Mouse (Mus musculus): Measurements from ENCODE around the gene Cc2d2a. TPM values are rescaled to one million over a fixed set of nuclear protein-coding genes. Genes with fewer than 3 reads are reported as not detected.
A peak's percentile ranks its signal among the peaks of the same experiment; 100 is the strongest.

Gene Cc2d2a
- polyA plus RNA-seq, 1 experiment from 2014 or later = 8.6 TPM

- Histone ChIP-seq H3K4me3 (ENCODE audit: low read depth, low read length) (no peak overlapping the region), H3K27me3 (ENCODE audit: control insufficient read depth, insufficient read depth, low read length) (no peaks in the 10 kb centered on the region), H3K4me2 (ENCODE audit: low read depth, low read length) (no peak overlapping the region), H3K4me1 (ENCODE audit: control insufficient read depth, insufficient read depth, low read length) (no peaks in the 10 kb centered on the region), H3K9ac (replicated peaks; ENCODE audit: low read depth, low read length) (no peak overlapping the region), H3K9me3 (ENCODE audit: control insufficient read depth, low read length) (no peaks in the 10 kb centered on the region), H3K36me3 (ENCODE audit: control insufficient read depth, insufficient read depth, low read length) (peaks cover 6% of the 10 kb centered on the region; the same call in 1 of the 2 replicates), H3K27ac (ENCODE audit: low read depth, low read length) (no peak overlapping the region)
- 90% methylated on average over 3 of the region's 3 CpGs for WGBS
- ATAC-seq (ENCODE audit: low read depth) = no peak
These were observed 108.6 kb downstream of the Cc2d2a start for GRCm38 (mm10) chr5:43770618-43771354.

GRCm38 (mm10) chr5:43771555-43771954 lies 109.4 kb downstream of the Cc2d2a start:
- H3K27me3 ChIP-seq (ENCODE audit: control insufficient read depth, insufficient read depth, low read length) = no peaks in the 10 kb centered on the region
- no peak for ATAC-seq (ENCODE audit: low read depth)
- H3K36me3 ChIP-seq (ENCODE audit: control insufficient read depth, insufficient read depth, low read length) = peaks cover 6% of the 10 kb centered on the region; the same call in 1 of the 2 replicates
- H3K4me2 ChIP-seq (ENCODE audit: low read depth, low read length) = no peak overlapping the region
- H3K4me1 ChIP-seq (ENCODE audit: control insufficient read depth, insufficient read depth, low read length) = peaks cover 3% of the 10 kb centered on the region; the same call in 1 of the 2 replicates
- no peaks in the 10 kb centered on the region for H3K9me3 ChIP-seq (ENCODE audit: control insufficient read depth, low read length)
- H3K9ac ChIP-seq (replicated peaks; ENCODE audit: low read depth, low read length) = no peak overlapping the region
- no peak overlapping the region for H3K4me3 ChIP-seq (ENCODE audit: low read depth, low read length)
- 87% methylated on average over 3 of the region's 3 CpGs for WGBS
- no peak overlapping the region for H3K27ac ChIP-seq (ENCODE audit: low read depth, low read length)

DNA sequence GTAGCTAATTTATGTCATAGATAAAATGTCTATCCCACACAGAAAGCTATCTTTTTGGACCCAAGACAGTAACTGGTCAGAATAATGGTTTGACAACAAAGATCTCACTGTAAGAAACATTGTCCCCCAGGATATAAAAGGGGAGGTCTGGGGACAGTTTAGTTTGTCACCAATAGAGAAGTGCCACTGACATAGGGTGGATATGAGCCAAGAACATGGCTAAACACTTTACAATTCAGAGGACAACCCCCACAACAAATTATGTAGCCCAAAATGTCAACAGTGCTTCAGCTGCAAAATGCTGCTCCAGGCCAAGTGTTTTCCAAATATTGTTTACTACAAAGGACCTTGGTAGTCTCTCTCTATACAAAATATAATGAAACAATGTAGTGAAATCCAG lies 114.3 kb downstream of the Cc2d2a start:
- no peak overlapping the region for H3K4me3 ChIP-seq (ENCODE audit: low read depth, low read length)
- H3K27ac ChIP-seq (ENCODE audit: low read depth, low read length) = no peak overlapping the region
- H3K9ac ChIP-seq (replicated peaks; ENCODE audit: low read depth, low read length) = no peak overlapping the region
- H3K9me3 ChIP-seq (ENCODE audit: control insufficient read depth, low read length) = no peaks in the 10 kb centered on the region
- ATAC-seq (ENCODE audit: low read depth) = no peak
- H3K27me3 ChIP-seq (ENCODE audit: control insufficient read depth, insufficient read depth, low read length) = no peaks in the 10 kb centered on the region
- no peak overlapping the region for H3K4me2 ChIP-seq (ENCODE audit: low read depth, low read length)
- no peaks in the 10 kb centered on the region for H3K36me3 ChIP-seq (ENCODE audit: control insufficient read depth, insufficient read depth, low read length)
- peaks cover 13% of the 10 kb centered on the region for H3K4me1 ChIP-seq (ENCODE audit: control insufficient read depth, insufficient read depth, low read length)

DNA sequence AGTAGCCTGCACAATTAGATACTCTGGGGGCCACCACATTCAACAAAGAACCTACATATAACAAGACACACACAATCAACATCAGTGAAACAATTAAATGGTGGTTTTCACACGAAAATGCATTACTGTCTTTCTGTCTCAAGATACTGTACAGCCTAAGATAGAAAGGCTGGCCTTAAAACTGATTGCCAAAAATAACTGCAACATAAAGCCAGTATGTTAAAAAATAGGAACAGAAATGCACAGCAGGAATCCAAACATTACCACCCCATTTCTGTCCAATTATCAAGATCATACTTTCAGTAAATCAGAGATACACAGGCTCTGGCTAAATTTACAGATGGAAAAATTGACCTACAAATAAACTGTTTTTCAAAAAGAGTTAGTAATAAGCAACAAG lies 114.8 kb downstream of the Cc2d2a start:
- Histone ChIP-seq H3K4me2 (ENCODE audit: low read depth, low read length) (no peak overlapping the region), H3K9me3 (ENCODE audit: control insufficient read depth, low read length) (no peaks in the 10 kb centered on the region), H3K4me3 (ENCODE audit: low read depth, low read length) (no peak overlapping the region), H3K9ac (replicated peaks; ENCODE audit: low read depth, low read length) (no peak overlapping the region), H3K36me3 (ENCODE audit: control insufficient read depth, insufficient read depth, low read length) (no peaks in the 10 kb centered on the region), H3K4me1 (ENCODE audit: control insufficient read depth, insufficient read depth, low read length) (peaks cover 13% of the 10 kb centered on the region), H3K27me3 (ENCODE audit: control insufficient read depth, insufficient read depth, low read length) (no peaks in the 10 kb centered on the region), H3K27ac (ENCODE audit: low read depth, low read length) (no peak overlapping the region)
- no peak for ATAC-seq (ENCODE audit: low read depth)
- 32% methylated on average over 1 of the region's 1 CpGs for WGBS

GRCm38 (mm10) chr5:43778583-43778982 lies 116.4 kb downstream of the Cc2d2a start:
- no peak overlapping the region for H3K27ac ChIP-seq (ENCODE audit: low read depth, low read length)
- H3K4me1 ChIP-seq (ENCODE audit: control insufficient read depth, insufficient read depth, low read length) = peaks cover 17% of the 10 kb centered on the region
- no peak overlapping the region for H3K4me3 ChIP-seq (ENCODE audit: low read depth, low read length)
- H3K9ac ChIP-seq (replicated peaks; ENCODE audit: low read depth, low read length) = no peak overlapping the region
- ATAC-seq (ENCODE audit: low read depth) = no peak
- no peak overlapping the region for H3K4me2 ChIP-seq (ENCODE audit: low read depth, low read length)
- no peaks in the 10 kb centered on the region for H3K9me3 ChIP-seq (ENCODE audit: control insufficient read depth, low read length)
- H3K27me3 ChIP-seq (ENCODE audit: control insufficient read depth, insufficient read depth, low read length) = no peaks in the 10 kb centered on the region
- 96% methylated on average over 3 of the region's 3 CpGs for WGBS
- no peaks in the 10 kb centered on the region for H3K36me3 ChIP-seq (ENCODE audit: control insufficient read depth, insufficient read depth, low read length)

DNA sequence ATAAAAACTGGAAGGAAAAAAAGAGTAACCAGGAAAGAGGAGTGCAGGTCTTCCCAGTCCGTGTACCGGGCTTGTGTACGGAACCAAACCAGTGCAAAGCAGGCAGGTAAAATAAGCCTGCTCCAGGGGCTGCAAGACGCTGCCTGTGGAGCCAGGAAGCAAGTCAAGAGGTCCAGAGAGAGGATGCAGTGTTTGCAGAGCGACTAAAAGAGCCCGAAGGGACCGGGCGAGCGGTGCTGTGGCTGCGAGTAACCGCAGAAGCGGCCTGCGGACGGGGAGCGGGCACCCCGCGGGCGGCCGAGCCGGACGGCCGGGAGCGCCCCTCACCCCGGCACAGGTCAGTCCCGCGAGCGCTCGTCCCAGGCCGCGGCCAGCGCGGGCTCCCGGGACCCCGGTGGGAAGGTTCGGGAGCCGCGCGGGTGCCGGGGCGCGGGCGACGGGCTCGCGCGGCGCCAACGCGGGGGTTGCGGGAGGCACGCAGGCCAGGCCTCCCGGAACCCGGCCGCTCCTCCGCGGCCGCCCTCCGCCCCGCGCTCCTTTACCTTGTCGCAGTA lies 119.4 kb downstream of the Cc2d2a start:
- peak overlapping the region; percentile 99 for H3K27ac ChIP-seq (ENCODE audit: low read depth, low read length)
- H3K4me2 ChIP-seq (ENCODE audit: low read depth, low read length) = peak overlapping the region; percentile 76
- peak overlapping the region; percentile 83 for H3K4me3 ChIP-seq (ENCODE audit: low read depth, low read length)
- no peaks in the 10 kb centered on the region for H3K9me3 ChIP-seq (ENCODE audit: control insufficient read depth, low read length)
- H3K27me3 ChIP-seq (ENCODE audit: control insufficient read depth, insufficient read depth, low read length) = no peaks in the 10 kb centered on the region
- peak overlapping the region; percentile 92 for H3K9ac ChIP-seq (replicated peaks; ENCODE audit: low read depth, low read length)
- H3K4me1 ChIP-seq (ENCODE audit: control insufficient read depth, insufficient read depth, low read length) = peaks cover 15% of the 10 kb centered on the region
- WGBS = under 1% methylated on average over 49 of the region's 61 CpGs
- no peaks in the 10 kb centered on the region for H3K36me3 ChIP-seq (ENCODE audit: control insufficient read depth, insufficient read depth, low read length)
- no peak; the same call in 1 of the 2 replicates for ATAC-seq (ENCODE audit: low read depth)

DNA sequence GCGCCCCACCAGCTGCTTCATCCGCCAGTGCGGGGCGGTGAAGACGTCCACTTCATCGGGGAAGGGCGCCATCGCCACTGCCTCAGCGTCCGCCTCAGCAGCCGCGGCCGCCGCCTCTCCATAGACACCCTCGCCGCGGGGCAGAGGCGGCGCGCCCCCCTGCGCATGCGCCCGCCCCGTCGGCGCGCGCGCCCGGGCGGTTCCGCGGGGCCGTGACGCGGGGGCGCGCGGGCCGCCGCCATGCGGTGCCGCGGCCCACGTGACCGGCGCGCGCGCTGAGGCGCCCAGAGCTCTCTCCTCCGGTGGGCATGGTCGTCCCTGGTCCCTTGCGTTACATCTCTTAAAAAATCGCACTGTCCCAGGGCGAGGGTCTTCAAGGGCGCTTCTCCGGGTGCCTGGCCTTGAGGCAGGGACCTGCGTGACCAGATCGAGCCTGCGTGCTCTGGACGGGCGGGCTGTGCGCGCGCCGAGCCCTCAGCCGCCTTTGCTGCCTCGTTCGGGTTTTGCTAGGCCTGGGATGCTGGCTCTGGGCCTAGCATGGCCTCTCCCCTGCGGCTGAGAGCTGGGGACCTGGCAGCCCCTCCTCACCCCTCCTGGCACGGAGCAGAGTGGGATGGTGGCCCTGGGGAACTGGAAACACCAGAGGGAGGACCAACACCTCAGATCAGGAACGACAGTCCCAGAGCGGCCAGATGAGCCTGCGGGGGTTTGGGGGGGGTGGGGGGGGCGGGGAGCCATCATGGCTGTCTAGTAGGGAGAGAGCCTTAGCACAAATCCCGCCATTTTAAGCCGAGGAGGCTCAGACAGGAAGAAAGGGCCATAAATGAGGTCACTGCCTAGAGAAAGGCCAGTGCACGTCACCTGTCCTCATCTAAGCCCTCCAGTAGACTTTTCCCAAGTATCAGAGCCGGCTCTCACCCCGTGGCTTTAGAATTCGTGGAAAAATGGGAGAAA lies 120.1 kb downstream of the Cc2d2a start:
- Histone ChIP-seq H3K27me3 (ENCODE audit: control insufficient read depth, insufficient read depth, low read length) (no peaks in the 10 kb centered on the region), H3K36me3 (ENCODE audit: control insufficient read depth, insufficient read depth, low read length) (no peaks in the 10 kb centered on the region), H3K27ac (ENCODE audit: low read depth, low read length) (peak overlapping the region; percentile 99), H3K9ac (replicated peaks; ENCODE audit: low read depth, low read length) (peak overlapping the region; percentile 92), H3K9me3 (ENCODE audit: control insufficient read depth, low read length) (no peaks in the 10 kb centered on the region), H3K4me3 (ENCODE audit: low read depth, low read length) (peak overlapping the region; percentile 83), H3K4me1 (ENCODE audit: control insufficient read depth, insufficient read depth, low read length) (peaks cover 9% of the 10 kb centered on the region), H3K4me2 (ENCODE audit: low read depth, low read length) (peak overlapping the region; percentile 76)
- peak; percentile 95 for ATAC-seq (ENCODE audit: low read depth)
- 4% methylated on average over 41 of the region's 82 CpGs for WGBS

DNA sequence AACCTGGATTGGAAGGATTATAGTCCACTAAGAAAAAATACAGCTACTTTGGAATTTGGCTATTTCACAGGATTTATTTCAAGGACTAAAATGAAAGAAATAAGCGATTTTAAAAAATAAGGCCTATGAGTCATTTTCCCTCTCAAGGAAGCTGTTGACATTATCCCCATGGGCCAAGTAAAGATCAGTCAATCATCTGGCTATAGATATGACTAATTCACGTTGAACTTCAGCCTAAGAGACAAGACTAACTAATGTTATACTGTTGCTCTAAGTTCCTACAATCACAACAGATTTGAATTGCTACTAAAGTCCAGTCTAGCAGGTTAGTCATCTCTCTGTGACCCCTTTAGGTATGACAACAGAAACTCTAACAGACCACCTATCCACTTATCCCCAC lies 121.8 kb downstream of the Cc2d2a start:
- Histone ChIP-seq H3K4me3 (ENCODE audit: low read depth, low read length) (no peak overlapping the region), H3K9ac (replicated peaks; ENCODE audit: low read depth, low read length) (no peak overlapping the region)
- WGBS = 85% methylated on average over 2 of the region's 2 CpGs

More for the DNA sequence above, 121.8 kb downstream of the Cc2d2a start:
- Histone ChIP-seq H3K36me3 (ENCODE audit: control insufficient read depth, insufficient read depth, low read length) (no peaks in the 10 kb centered on the region), H3K27ac (ENCODE audit: low read depth, low read length) (no peak overlapping the region), H3K4me2 (ENCODE audit: low read depth, low read length) (no peak overlapping the region), H3K9me3 (ENCODE audit: control insufficient read depth, low read length) (no peaks in the 10 kb centered on the region), H3K27me3 (ENCODE audit: control insufficient read depth, insufficient read depth, low read length) (no peaks in the 10 kb centered on the region), H3K4me1 (ENCODE audit: control insufficient read depth, insufficient read depth, low read length) (peaks cover 9% of the 10 kb centered on the region)
- no peak for ATAC-seq (ENCODE audit: low read depth)

Data from neural tube, embryonic 14.5 days (tissue).